Mouse (Mus musculus) CD8-positive naive resting alpha-beta T cell, adult 2 months (primary cell): ENCODE measurements around the gene Ldhb.
"Not testable (repeated sequence)": the region's sequence is repeated elsewhere in the genome, so short reads cannot be mapped to it uniquely, and the experiment has no call there.

Source experiments
- DNase-seq, 2 experiments: peaks; one replicate each; pipeline ENCODE4 v3.0.0; 2022; ENCODE audit warnings: low read depth in 2 of 2, low spot score in 2 of 2

The Ldhb gene

DNA sequence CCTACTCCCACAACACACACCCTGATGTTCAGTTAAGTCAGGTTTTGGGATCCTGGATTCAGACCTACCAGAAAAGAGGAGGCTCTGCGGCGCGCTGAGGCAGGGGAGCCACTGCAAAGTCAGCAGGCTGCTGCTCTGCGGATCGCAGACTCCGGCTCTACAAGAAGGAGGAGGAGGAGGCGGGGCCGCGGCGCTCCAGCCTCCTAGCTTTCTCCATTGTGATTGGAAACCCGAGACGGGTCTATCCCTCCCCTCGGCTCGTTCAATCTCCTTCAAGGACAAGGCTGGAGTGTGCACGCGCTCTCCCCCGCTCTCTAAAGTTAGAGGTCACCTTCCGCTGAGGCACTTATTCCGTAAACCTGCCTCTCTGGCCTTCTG, at the start of gene Ldhb:
Gene Ldhb (minus strand): TSS at position 173 of the 378 bp plus-strand sequence.
- DNase-seq = peak; percentile 63 to 73

DNA sequence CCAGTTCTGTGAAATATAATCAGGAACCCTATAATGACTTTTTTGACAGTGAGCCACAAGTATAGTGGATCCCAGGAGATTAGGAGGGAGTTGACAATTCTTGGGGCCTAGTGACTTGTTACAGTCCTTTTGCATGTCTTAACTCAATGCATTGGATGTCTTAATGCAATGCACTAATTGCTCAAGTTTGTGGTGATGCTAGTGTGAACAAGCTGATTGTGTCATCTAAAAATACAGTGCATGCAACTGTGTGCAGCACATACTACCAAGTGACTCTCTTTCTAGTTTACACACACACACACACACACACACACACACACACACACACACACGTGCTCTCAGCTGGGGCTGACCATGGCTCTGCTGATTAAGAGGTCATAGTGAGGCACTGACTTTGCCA, 48.2 kb upstream of the Ldhb start:
- no peak for DNase-seq

DNA sequence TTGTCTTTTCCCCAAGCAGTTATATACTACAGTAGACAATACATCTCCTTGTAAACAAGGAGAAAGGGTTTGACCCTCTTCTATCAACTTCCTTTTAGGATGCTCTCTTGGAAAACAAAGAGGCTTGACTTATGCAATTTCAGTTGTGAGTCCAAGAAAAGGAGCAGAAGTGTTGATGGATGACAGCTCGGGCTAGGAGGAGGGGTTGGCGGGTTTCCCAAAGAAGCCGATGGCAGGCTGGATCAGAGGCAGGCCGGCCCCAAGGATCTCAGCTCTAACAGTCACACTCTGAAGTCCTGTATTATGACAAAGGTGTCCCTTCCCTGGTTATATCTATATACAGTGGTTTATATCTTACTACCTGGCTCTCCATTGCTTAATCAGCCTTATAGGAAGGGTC, 43.7 kb upstream of the Ldhb start:
- no peak for DNase-seq

DNA sequence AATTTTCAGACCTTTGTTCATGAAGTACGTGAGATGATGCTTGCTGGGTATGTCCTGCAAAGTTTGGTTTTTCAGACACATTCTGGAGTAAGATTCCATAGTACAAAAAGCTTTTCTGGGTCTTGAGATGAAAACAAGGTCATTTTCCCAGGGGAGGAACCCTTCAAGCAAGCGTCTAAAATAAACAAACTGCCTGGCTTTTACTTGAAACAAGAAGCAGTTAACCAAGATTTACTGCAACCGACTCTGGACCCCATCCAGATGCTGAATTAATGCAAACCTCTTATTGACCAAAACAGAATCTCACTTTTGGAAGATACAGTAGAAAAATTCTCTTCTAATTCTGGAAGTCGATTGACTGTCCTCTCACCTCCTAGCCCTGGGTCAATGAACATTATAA, 43.1 kb upstream of the Ldhb start:
- no peak for DNase-seq

DNA sequence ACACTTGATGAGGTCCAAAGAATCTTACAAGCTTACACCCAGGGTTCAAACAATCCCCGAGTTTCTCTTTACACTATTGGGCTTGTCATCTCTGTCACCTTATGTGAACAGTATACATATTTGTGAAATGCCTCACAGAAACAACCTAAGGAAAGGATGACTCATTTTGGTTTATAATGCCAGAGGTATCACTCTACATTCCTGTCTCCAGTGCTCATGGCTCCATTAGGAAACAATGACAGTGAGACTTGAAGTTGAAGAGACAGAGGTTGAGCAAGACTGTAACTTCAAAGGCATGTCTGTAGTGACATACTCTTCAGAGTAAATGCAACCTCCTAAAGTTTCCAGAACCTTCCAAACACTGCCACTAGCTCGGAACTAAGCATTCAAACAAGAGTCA, 40.6 kb upstream of the Ldhb start:
- no peak for DNase-seq

DNA sequence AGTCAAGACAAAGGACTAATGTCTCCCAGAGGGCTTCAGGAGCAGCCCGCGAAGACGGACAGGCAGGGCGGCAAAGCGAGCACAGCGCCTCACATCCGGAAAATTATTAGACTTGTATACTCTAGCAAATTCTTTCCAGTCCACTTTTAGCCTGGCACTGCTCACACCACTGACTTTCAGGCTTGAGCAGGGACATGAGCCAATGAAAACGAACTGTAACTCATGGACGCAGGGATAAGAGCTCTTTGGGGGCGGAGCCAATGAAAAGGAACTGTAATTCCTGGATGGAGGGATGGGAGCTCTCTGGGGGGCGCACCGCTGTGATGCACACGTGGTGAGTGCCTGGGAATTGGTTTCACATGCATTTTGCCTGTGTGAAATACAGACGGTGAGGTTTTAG, 37.4 kb upstream of the Ldhb start:
- DNase-seq = no peak

DNA sequence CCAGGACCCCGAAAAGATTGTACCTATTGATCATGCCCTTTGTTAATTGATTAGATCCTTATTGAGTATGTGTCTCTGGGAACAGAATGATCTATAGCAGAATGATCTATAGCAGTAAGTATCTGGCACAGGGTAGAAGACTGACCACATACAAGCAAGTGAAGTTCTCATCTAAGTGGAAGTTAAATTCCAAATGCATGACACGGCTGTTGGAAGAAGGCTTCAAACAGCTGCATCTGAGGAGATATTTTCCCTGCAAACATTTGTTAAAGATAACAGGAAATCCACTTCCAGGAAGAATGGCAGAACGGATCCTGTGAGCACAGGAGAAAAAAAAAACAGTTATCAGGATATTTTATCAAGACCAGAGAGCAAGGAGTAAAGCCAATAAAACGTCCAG, 35.9 kb upstream of the Ldhb start:
- DNase-seq = no peak

DNA sequence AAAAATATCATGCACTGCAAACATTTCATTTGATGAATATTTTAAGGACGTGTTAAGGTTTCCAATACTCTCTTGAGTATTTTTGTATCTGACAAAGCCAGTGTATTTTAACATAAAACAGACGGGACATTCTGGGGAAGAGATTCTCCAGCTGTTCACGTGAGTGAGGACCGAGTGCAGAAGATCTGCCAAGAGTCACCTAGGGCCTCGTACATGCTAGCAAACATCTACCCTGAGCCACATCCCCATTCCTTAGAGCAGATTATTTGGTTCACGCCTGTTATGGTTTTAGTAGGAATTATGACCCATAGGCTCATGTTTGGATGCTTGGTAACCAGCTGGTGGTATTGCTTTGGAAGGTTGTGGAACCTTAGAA, 35.0 kb upstream of the Ldhb start:
- no peak for DNase-seq

DNA sequence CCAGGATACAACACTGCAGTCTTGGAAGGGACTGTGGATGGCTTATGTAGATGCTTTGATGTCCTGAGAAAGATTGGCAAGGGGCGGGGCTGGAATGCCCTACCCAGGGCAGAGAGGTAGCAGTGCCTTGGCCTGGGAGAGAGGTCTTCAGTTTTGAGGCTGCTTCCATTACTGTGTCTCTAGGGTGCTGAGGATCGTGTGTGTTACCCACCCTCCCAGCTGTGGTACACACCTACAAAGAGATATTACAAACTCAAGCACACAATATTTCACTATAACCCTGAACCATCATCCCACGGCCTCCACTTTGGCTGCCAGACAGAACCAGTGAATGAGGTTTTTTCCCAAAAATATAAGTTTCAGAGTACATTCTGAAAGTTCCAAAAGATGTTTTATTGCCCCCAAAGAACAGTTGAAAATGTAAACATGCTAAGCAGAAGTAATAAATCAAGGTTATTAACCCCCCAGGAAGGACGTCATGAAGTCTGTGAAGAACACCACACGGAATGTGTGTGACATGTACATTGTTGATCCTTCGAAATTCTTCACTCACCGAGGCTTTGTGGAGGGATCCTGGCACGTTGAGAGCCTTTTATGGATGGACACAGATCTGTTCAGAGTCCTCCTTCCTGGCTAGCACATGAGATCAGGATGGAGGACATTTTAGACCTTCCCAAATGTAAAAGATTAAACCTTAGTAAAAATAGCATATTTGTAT, 34.5 kb upstream of the Ldhb start:
- DNase-seq = no peak

DNA sequence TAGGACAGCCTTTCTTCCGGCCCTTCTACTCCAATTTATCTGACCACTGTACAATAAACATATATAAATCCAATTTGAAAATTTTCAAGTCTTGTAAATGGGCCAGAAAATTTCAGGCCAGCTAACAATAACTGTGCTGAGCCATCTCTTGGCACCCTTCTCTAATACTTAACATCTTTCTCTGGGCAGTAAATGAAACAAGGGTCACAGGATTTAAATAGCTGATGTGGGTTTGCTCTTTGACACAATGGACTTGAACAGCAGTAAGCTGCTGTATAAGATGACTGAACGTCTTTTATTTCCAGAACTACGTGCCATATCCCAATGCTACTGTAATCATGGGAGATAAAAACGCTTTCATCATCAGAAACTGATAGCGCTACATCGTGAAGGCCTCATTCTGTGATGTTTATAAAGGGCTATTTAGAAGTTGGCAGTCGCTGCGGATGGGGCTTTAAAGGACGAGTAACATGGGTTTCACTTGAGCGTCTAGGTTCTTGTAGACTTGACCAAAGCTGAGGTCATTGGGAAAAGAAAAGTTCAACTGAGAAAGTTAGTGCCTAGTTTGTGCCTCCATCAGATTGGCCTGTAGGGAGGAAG, 32.9 kb upstream of the Ldhb start:
- no peak for DNase-seq

DNA sequence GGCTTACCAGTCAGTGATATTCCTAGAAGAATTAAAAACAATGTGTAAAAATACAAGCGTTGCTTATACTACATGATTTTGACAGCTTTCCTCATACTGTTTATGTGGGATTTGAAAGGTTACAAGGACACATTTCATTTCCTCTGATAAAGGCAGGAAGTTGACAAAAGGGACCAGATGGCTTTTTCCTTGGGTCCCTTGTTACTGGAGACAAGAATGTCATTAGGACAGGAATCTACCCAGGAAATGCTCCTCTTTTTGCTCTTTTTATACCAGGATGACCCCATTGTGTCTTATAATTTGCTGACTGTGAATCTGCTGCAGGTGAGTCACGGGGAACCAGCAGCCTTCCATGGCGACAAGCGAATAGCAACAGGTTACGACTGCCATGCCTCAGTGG, 32.4 kb upstream of the Ldhb start:
- DNase-seq = no peak

DNA sequence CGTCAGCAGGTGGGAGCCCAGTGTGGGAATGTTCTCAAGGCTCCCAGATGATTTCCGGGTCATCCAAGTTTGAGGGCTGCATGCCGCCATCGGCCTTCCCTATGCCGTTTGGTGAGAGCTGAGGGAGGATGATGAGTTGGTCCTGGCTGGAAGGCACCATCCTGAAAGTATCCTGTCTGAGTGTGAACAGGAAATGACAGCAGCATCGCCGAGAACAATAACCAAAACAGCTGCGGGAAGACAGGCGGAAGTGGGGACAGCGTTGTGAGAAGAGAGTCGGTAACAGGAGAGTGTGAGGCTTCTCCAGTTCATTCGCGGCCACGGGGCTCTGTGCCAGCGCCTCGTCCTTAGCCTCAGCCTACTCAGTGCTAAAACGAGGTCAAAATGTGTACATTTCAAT, 30.7 kb upstream of the Ldhb start:
- peak; percentile 17 to 35 for DNase-seq

DNA sequence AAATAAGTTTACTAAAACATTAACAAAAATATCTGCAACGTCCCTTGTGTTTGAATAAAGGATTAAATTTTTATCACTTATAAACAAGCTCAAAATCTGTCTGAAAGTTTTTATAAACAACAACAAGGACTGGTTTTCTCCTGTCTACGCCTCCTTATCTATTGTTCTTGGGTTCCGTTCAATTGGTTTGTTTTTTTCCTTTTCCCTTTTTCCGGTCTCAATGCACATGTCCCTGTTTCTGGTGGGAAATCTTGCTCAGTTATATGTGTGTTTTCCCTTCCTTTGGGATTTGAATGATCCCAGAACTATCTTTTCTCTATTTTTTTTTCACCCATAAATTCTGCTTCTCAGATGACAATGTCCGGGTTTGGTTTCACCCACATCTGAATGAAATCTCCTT, 25.7 kb upstream of the Ldhb start:
- DNase-seq = no peak

DNA sequence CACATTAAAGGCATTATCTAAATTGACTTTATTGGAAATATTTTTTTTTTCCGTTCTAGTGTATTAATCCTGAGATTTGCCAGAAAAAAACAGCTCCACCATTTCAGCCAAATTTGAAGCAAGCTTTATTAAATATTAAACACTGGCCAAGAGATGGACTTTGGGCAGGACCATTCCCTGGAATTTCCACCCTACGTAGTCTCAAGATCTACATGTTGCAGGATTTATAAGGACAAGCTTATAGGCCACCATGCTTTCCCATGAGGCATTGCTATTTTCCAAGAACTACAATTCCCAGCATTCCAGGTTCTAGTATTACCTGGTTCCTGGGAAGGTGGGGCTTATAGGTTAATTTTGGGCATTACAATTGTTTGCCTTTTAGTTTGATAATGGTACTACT, 24.9 kb upstream of the Ldhb start:
- no peak for DNase-seq

DNA sequence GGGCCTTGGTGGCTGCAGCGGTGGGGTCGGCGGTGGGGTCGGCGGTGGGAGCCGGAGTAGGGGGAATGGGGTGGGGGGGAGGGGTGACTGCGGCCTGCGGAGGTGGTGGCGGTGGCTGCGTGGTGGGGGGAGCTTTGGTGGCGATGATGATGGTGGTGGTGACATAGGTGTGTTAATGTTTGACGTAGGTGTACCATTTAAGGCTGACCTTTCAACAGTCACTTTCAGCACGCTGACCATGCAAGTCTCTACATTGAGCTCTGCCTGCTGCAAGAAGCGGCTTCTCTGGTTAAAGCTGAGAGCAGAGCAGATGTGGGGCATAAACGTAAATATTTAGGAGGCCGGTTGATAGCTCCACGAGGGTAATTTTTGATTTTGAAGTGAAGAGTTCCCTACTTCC, 24.4 kb upstream of the Ldhb start:
- DNase-seq = no peak

DNA sequence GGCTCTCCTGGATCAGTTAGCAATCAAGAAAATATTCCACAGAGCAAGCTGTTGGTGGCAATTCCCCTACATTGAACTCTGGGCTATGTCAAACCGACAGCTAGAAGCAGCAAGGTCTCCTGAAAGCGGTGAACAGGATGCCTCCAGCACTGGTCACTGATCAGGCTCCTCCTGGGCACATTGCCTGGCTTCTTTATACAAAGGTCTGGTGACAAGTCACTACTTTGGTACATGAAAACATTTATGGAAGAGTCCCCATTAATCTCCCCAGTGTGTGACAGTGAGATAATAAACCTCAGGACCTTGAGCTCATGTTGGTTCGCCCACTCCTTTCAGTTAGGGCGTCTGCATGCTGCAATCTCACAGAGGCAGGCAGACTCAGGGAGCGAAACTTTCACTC, 22.6 kb upstream of the Ldhb start:
- DNase-seq = no peak

DNA sequence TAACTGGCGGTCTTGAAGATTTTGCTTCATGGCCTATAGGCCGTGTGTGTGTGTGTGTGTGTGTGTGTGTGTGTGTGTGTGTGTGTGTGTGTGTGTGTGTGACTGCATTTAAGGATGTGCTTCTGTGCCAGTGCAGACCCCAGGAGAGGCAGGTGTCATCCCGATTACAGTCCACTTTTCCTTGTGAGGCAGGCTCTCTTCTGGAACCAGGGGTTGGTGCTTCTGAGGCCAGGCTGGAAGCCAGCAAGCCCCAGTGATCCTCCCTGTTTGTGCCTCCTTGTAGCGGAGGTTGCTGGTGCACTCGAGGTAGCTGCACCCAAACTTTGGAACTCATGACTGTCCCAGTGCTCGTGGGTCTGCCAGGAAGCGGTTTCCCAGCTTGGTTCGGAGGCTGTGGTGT, 21.9 kb upstream of the Ldhb start:
- no peak for DNase-seq

DNA sequence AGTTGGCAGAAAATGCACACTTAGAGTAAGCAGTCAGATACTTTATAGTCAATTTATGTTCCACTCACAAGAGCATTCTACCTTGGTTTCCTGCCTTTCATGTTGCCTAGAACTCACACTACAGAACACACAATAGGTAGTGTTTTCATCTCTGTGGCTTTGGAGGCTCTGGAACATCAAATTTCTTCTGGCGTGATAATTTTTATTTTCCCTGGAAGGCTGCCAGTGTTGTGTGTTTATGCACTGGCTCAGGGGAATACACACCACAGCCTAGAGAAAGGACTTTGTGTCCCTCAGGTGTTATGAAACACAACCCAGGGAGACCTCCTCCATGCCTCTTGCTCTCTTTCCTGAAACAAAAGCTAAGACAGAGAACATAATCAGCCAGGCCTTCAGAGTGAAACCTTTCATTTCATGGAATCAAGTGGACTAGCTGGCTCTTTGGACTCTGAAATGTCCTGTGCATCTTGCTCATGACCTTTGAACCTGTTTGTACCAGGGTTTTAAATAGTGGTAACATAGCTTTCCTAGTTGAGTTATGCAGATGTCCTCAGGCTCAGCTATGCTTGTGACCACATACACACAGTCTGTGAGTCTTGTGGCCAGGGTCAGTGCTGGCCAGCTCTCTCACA, 20.3 kb upstream of the Ldhb start:
- DNase-seq = no peak

DNA sequence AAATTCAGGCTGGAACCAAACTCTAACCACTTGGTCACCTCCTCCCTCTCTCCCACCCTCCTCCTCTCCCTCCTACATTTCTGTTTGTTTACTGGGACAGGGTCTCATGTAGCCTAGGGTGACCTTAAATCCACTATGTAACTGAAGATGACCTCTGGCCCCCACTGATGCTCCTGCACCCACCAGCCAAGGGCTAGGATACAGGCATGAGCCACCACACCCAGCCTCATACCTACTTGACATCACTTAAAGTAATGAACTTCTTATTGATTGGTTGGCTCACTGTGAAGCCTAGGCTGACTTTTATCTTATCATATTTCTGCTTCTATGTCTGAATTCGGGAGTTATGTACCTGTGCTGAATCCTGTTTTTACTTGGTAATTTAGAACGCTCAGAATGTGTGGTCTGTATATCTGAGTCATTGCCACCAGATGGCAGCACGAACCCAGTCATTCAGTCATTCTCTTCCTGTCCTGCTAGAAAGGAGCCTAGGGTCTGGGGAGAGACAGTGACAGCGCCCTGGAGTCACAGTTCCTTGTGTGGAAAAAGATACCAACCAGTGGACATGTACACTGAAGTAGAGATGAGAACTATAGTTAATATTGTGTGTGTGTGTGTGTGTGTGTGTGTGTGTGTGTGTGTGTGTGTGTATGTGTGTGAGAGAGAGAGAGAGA, 17.0 kb upstream of the Ldhb start:
- DNase-seq = peak; percentile 47 to 60

DNA sequence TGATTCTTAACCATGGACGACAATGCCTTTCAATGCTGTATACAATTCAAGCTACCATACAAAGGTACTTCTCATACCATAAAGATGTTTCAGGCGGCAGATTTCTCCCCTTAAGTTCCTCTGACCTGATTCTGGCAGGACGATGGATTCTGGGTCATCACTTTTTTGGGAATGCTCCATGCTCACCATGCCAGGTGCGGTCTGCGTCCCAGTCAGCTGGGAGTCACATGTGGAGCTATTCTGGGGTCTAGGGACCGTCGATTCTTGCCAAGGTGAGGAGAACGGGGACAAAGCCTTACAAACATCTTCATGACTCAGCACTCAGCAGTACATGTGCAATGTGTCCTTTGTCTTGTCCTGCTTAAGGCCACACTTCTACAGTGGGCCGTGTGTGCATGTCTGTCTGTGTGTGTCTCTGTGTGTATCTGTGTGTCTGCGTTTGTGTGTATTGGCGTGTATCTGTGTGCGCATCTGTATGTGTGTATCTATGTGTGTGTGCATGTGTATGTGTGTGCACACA, 13.9 kb upstream of the Ldhb start:
- DNase-seq = no peak

DNA sequence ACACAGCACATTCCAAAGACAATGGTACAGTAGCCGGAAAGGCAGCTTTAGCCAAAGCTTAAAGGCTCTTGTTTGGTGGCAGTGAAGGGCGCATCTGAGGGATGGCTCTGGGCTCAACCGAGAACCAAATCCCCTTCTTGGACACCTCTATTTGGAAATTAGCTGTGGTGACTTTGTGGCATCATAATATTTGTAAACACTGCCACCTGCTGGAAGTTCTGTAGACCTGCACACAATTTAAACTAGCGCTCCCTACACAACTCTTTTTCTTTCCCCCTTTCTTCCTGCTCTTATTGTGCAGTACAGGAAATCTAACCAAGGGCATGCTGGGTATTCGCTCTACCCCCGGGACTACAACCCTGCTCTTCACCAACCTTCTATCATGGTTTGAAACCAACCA, 11.4 kb upstream of the Ldhb start:
- peak in 1 of 2 experiments; percentile 38 for DNase-seq

DNA sequence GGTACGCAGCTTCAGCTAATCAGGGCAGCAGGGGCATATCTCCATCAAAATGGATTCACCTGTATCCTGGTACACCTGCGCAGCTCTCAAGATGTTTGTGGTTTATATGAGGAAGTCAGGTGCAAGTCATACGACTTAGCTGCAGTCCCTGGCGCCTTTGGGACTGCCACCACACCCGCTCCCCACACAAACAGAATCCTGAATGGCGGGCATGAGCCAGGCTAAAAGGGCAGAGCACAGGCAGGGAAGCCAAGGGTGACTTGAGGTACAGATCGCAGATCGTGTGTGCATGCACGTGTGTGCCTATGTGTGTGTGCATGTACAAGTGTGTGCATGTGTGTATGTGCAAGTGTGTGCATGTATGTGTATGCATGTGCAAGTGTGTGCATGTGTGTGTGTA, 7.6 kb upstream of the Ldhb start:
- not testable (repeated sequence) for DNase-seq
